ENCODE assay signal across 17 mouse cellular contexts in genomic region chr4:32522013-32522412, GRCm38 (mm10).
A peak's percentile ranks its signal among the peaks of the same experiment; 100 is the strongest.
DNase-seq lines count a peak whose midpoint lies in the region; ATAC-seq lines count a peak whose summit lies in the region.
"Had no signal": no experiment of that assay in that cellular context is flagged by ENCODE, and none has a peak within 500 bp of the region (broad histone marks: within the 10 kb centered on the region; RNA-seq: fewer than 3 reads in every experiment).

No protein-coding gene starts in this region.

- WGBS in heart, embryonic 10.5 days, result 35% methylated on average over 2 of the region's 2 CpGs
- 31% methylated on average over 2 of the region's 2 CpGs for WGBS in lung, embryonic 16.5 days
- 34% methylated on average over 2 of the region's 2 CpGs for WGBS in embryonic facial prominence, embryonic 14.5 days
- WGBS in limb, embryonic 15.5 days, result 35% methylated on average over 2 of the region's 2 CpGs
- 73% methylated on average over 2 of the region's 2 CpGs for WGBS in kidney, embryonic 15.5 days

- no peaks in the 10 kb centered on the region for H3K36me3 ChIP-seq in heart, embryonic 10.5 days
- H3K36me3 ChIP-seq in lung, embryonic 16.5 days (ENCODE audit: control insufficient read depth, insufficient read depth, low read length), result no peaks in the 10 kb centered on the region
- no peaks in the 10 kb centered on the region for H3K36me3 ChIP-seq in embryonic facial prominence, embryonic 14.5 days (ENCODE audit: control insufficient read depth, insufficient read depth, low read length)
- no peaks in the 10 kb centered on the region for H3K36me3 ChIP-seq in limb, embryonic 15.5 days
- H3K36me3 ChIP-seq in kidney, embryonic 15.5 days, result no peaks in the 10 kb centered on the region
- H3K36me3 ChIP-seq: G1E; midbrain, embryonic 12.5 days had no signal

- H3K4me1 ChIP-seq in heart, embryonic 10.5 days, result peaks cover 78% of the 10 kb centered on the region
- H3K4me1 ChIP-seq in lung, embryonic 16.5 days (replicated peaks; ENCODE audit: control insufficient read depth, insufficient read depth, low read length), result peaks cover 59% of the 10 kb centered on the region
- peaks cover 24% of the 10 kb centered on the region for H3K4me1 ChIP-seq in embryonic facial prominence, embryonic 14.5 days (ENCODE audit: control insufficient read depth, insufficient read depth, low read length)
- peaks cover 43% of the 10 kb centered on the region for H3K4me1 ChIP-seq in limb, embryonic 15.5 days
- peaks cover 44% of the 10 kb centered on the region for H3K4me1 ChIP-seq in kidney, embryonic 15.5 days

- H3K4me3 ChIP-seq in heart, embryonic 10.5 days, result no peak overlapping the region
- H3K4me3 ChIP-seq in lung, embryonic 16.5 days (ENCODE audit: low read length), result no peak overlapping the region
- H3K4me3 ChIP-seq in embryonic facial prominence, embryonic 14.5 days (ENCODE audit: low read depth, low read length), result no peak overlapping the region
- H3K4me3 ChIP-seq in limb, embryonic 15.5 days, result no peak overlapping the region
- no peak overlapping the region for H3K4me3 ChIP-seq in kidney, embryonic 15.5 days (replicated peaks)
- H3K4me3 ChIP-seq: midbrain, embryonic 12.5 days had no signal

- H3K9ac ChIP-seq in lung, embryonic 16.5 days (ENCODE audit: low read length), result no peak overlapping the region; the same call in 1 of the 2 replicates
- H3K9ac ChIP-seq in embryonic facial prominence, embryonic 14.5 days (ENCODE audit: low read depth, low read length), result no peak overlapping the region
- no peak overlapping the region for H3K9ac ChIP-seq in limb, embryonic 15.5 days
- no peak overlapping the region for H3K9ac ChIP-seq in kidney, embryonic 15.5 days
- H3K9ac ChIP-seq: liver, postnatal 0 days; midbrain, embryonic 12.5 days had no signal

- no peaks in the 10 kb centered on the region for H3K9me3 ChIP-seq in heart, embryonic 10.5 days
- H3K9me3 ChIP-seq in lung, embryonic 16.5 days (ENCODE audit: control insufficient read depth, low read length), result no peaks in the 10 kb centered on the region
- no peaks in the 10 kb centered on the region for H3K9me3 ChIP-seq in embryonic facial prominence, embryonic 14.5 days (ENCODE audit: control insufficient read depth, low read length)
- no peaks in the 10 kb centered on the region for H3K9me3 ChIP-seq in limb, embryonic 15.5 days
- H3K9me3 ChIP-seq in kidney, embryonic 15.5 days (replicated peaks), result no peaks in the 10 kb centered on the region
- H3K9me3 ChIP-seq: G1E; midbrain, embryonic 12.5 days had no signal

- no peak for DNase-seq in heart, embryonic 10.5 days (ENCODE audit: low spot score)
- no peak for DNase-seq in heart, postnatal 25 days (ENCODE audit: low spot score)
- no peak for DNase-seq in lung, postnatal 25 days (ENCODE audit: low spot score)
- no peak for DNase-seq in embryonic facial prominence, embryonic 14.5 days (ENCODE audit: low spot score)
- DNase-seq in spleen, postnatal 36 days (ENCODE audit: low spot score in 2 of 2), result no peak
- DNase-seq: adrenal gland, postnatal 25 days; B cell, adult 2 months; cerebellum, postnatal 36 days; liver, postnatal 0 days; right cerebral cortex, adult 18-20 months; thymus, postnatal 14 days had no signal

- ATAC-seq in lung, embryonic 16.5 days (ENCODE audit: low read depth), result no peak
- ATAC-seq in embryonic facial prominence, embryonic 14.5 days (ENCODE audit: low read depth), result peak; percentile 65; the same call in 1 of the 2 replicates
- ATAC-seq in limb, embryonic 15.5 days (ENCODE audit: insufficient number of reproducible peaks, low FRiP score, low TSS enrichment, low read depth), result no peak
- ATAC-seq in kidney, embryonic 15.5 days (replicated peaks; ENCODE audit: low FRiP score), result no peak

- no peak overlapping the region for H3K4me2 ChIP-seq in lung, embryonic 16.5 days (ENCODE audit: low read depth, low read length)
- no peak overlapping the region for H3K4me2 ChIP-seq in embryonic facial prominence, embryonic 14.5 days (ENCODE audit: low read depth, low read length)
- H3K4me2 ChIP-seq in limb, embryonic 15.5 days, result no peak overlapping the region
- H3K4me2 ChIP-seq in kidney, embryonic 15.5 days, result no peak overlapping the region
- H3K4me2 ChIP-seq: midbrain, embryonic 12.5 days had no signal

- peak overlapping the region; percentile 67; the same call in 1 of the 2 replicates for H3K27ac ChIP-seq in heart, embryonic 10.5 days
- H3K27ac ChIP-seq in lung, embryonic 16.5 days (ENCODE audit: low read length), result peak overlapping the region; percentile 48
- 0 out of 2 replicates have a peak overlapping the region, but pooled peaks have one; percentile 36 for H3K27ac ChIP-seq in embryonic facial prominence, embryonic 14.5 days (replicated peaks; ENCODE audit: low read depth, low read length)
- H3K27ac ChIP-seq in limb, embryonic 15.5 days, result peak overlapping the region; percentile 22
- H3K27ac ChIP-seq in kidney, embryonic 15.5 days, result no peak overlapping the region
- H3K27ac ChIP-seq: kidney, postnatal 0 days; midbrain, embryonic 12.5 days had no signal

- no peaks in the 10 kb centered on the region for H3K27me3 ChIP-seq in heart, embryonic 10.5 days (ENCODE audit: insufficient read depth, poor library complexity, severe bottlenecking)
- no peaks in the 10 kb centered on the region for H3K27me3 ChIP-seq in lung, embryonic 16.5 days (ENCODE audit: control insufficient read depth, insufficient read depth, low read depth, low read length)
- no peaks in the 10 kb centered on the region for H3K27me3 ChIP-seq in embryonic facial prominence, embryonic 14.5 days (replicated peaks; ENCODE audit: control insufficient read depth, insufficient read depth, low read length)
- no peaks in the 10 kb centered on the region for H3K27me3 ChIP-seq in limb, embryonic 15.5 days
- H3K27me3 ChIP-seq in kidney, embryonic 15.5 days, result no peaks in the 10 kb centered on the region
- H3K27me3 ChIP-seq: midbrain, embryonic 12.5 days had no signal

- intact Hi-C loops in heart, postnatal 25 days (cut with DNase I), result no loop called here
